Mouse (Mus musculus) hindbrain, embryonic 15.5 days (tissue): Measurements from ENCODE around the gene Nmrk2. TPM values are rescaled to one million over a fixed set of nuclear protein-coding genes. Genes with fewer than 3 reads are reported as not detected.
A peak's percentile ranks its signal among the peaks of the same experiment; 100 is the strongest.
"Not testable (repeated sequence)": the region's sequence is repeated elsewhere in the genome, so short reads cannot be mapped to it uniquely, and the experiment has no call there.

Experiments
- ATAC-seq: fragments of 200-750 bp; cut with Nextera tagmentation; 2 replicates; pipeline ENCODE4 v1.8.0; 2017; ENCODE audit warnings: low read depth, moderate number of reproducible peaks, moderate TSS enrichment; ENCODE audit not compliant: low FRiP score
- H3K27ac ChIP-seq: fragments of 300-500 bp; sonication (generic); replicated peaks from 2 replicates; pipeline ENCODE4 v1.5.1; 2015; ENCODE audit warnings: mild to moderate bottlenecking, inconsistent platforms
- H3K27me3 ChIP-seq: fragments of 300-500 bp; sonication (generic); 2 replicates; pipeline ENCODE4 v1.6.1; 2015; ENCODE audit warnings: control low read depth, inconsistent platforms
- H3K36me3 ChIP-seq: fragments of 300-500 bp; sonication (generic); 2 replicates; pipeline ENCODE4 v1.6.1; 2015; ENCODE audit warnings: control low read depth, inconsistent platforms
- H3K4me1 ChIP-seq: fragments of 300-500 bp; sonication (generic); replicated peaks from 2 replicates; pipeline ENCODE4 v1.6.1; 2015; ENCODE audit warnings: control low read depth, inconsistent platforms
- H3K4me2 ChIP-seq: fragments of 300-500 bp; sonication (generic); 2 replicates; pipeline ENCODE4 v1.6.1; 2015; ENCODE audit warnings: moderate library complexity, mild to moderate bottlenecking, inconsistent platforms
- H3K4me3 ChIP-seq: fragments of 300-500 bp; sonication (generic); 2 replicates; pipeline ENCODE4 v1.5.1; 2015; ENCODE audit warnings: mild to moderate bottlenecking, inconsistent platforms
- H3K9ac ChIP-seq: fragments of 300-500 bp; sonication (generic); 2 replicates; pipeline ENCODE4 v1.6.1; 2015; ENCODE audit warnings: inconsistent platforms
- H3K9me3 ChIP-seq: fragments of 300-500 bp; sonication (generic); 2 replicates; pipeline ENCODE4 v1.6.1; 2016; ENCODE audit warnings: control low read depth, inconsistent platforms
- WGBS: fragments of 180-500 bp; shearing (Covaris S2); methylation state at CpG from one replicate; pipeline ENCODE4 v1.1.7; 2015; 5-methylcytosine and 5-hydroxymethylcytosine counted together
- polyA plus RNA-seq: library from polyadenylated mRNA; unstranded; fragments of >200 nt; fragmentation: Nextera tagmentation; extraction: Ambion mirVana; gene quantifications from 2 replicates; pipeline ENCODE4 v1.2.1, GENCODE M21; 2015

The Nmrk2 gene
- polyA plus RNA-seq, 1 experiment from 2014 or later: not detected

GRCm38 (mm10) chr10:81232580-81233225 lies 30.9 kb upstream of the Nmrk2 start, which contains the start of gene Zfr2:
TSS of gene Zfr2 (plus strand) at chr10:81233155.
- Histone ChIP-seq H3K27me3 (no peaks in the 10 kb centered on the region), H3K4me1 (peaks cover 46% of the 10 kb centered on the region), H3K4me2 (peak within 1 kb of the TSS; percentile 76), H3K36me3 (no peaks in the 10 kb centered on the region), H3K4me3 (peak within 1 kb of the TSS; percentile 73), H3K9me3 (no peaks in the 10 kb centered on the region), H3K9ac (peak within 1 kb of the TSS; percentile 72), H3K27ac (peak within 1 kb of the TSS; percentile 92)
- peak; percentile 79 for ATAC-seq
- WGBS: 9% methylated on average over 29 of the region's 29 CpGs

GRCm38 (mm10) chr10:81231436-81231835 lies 29.6 kb upstream of the Nmrk2 start:
- WGBS: 54% methylated on average over 7 of the region's 7 CpGs
- ATAC-seq: no peak
- peak overlapping the region; percentile 26; the same call in 1 of the 2 replicates for H3K9ac ChIP-seq
- H3K9me3 ChIP-seq: no peaks in the 10 kb centered on the region
- peak overlapping the region; percentile 92 for H3K27ac ChIP-seq
- peak overlapping the region; percentile 83 for H3K4me2 ChIP-seq
- no peaks in the 10 kb centered on the region for H3K36me3 ChIP-seq
- peak overlapping the region; percentile 71 for H3K4me3 ChIP-seq
- peaks cover 51% of the 10 kb centered on the region for H3K4me1 ChIP-seq
- no peaks in the 10 kb centered on the region for H3K27me3 ChIP-seq

DNA sequence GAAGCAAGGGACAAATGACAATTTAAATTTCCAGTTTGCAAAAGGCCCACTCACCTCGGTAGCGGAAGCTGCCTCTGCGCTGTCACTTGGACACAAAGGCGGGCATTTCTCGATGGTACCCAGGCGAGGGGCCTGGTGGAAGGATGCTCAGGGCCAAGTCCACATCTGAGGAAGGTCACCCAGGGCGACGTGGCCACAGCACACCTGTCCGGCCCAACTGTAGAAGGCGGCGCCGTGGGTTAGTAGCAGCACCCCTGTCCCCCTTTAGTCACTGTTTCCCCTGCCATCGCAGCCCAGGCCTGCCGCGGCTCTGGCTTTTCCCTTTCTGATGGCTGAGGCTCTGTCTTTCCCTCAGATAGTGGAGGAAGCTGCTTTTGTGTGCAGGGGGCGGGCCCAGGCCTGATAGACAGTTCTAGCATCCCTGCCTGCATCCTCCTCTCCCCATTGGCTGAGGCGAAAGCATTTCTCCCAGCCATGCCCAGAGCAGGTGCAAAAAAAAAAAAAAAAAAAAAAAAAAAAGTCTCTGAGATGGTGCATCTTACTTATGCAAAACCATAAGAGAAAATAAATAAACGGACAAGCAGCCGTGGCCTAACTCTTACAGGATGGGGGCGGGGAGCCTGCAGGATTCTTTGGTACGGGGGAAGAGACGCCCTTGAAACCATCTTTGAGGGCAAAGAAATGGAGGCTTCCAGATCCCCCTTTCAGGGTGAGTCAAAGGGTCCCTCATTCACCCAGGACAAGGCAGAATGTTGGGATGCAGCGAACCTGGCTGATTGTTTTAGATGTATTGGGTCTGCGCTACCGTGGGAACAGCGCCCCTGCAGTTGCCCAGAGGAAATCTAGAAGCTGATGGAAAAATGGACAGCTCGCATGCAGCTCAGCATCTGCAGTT lies 28.8 kb upstream of the Nmrk2 start, which contains the start of gene Atcay:
Atcay (minus strand) TSS at position 396 of the 895 bp plus-strand sequence.
- 4% methylated on average over 27 of the region's 27 CpGs for WGBS
- no peaks in the 10 kb centered on the region for H3K27me3 ChIP-seq
- no peaks in the 10 kb centered on the region for H3K36me3 ChIP-seq
- peak; percentile 90 for ATAC-seq
- peak within 1 kb of the TSS; percentile 83 for H3K4me2 ChIP-seq
- H3K9ac ChIP-seq: peak within 1 kb of the TSS; percentile 85
- peaks cover 51% of the 10 kb centered on the region for H3K4me1 ChIP-seq
- H3K4me3 ChIP-seq: peak within 1 kb of the TSS; percentile 71
- H3K27ac ChIP-seq: peak within 1 kb of the TSS; percentile 92
- H3K9me3 ChIP-seq: no peaks in the 10 kb centered on the region

GRCm38 (mm10) chr10:81229735-81230437 lies 28.0 kb upstream of the Nmrk2 start:
- 0 out of 2 replicates have a peak, but pooled peaks have one; percentile 23 for ATAC-seq
- Histone ChIP-seq H3K9ac (peak overlapping the region; percentile 85), H3K4me1 (peaks cover 51% of the 10 kb centered on the region), H3K27me3 (no peaks in the 10 kb centered on the region), H3K4me3 (peak overlapping the region; percentile 71), H3K36me3 (no peaks in the 10 kb centered on the region), H3K27ac (peak overlapping the region; percentile 92), H3K4me2 (peak overlapping the region; percentile 83), H3K9me3 (no peaks in the 10 kb centered on the region)
- 5% methylated on average over 20 of the region's 20 CpGs for WGBS

GRCm38 (mm10) chr10:81223731-81224130 lies 21.9 kb upstream of the Nmrk2 start:
- ATAC-seq, H3K4me2 ChIP-seq, H3K27me3 ChIP-seq, H3K9ac ChIP-seq, H3K27ac ChIP-seq, H3K9me3 ChIP-seq, H3K4me3 ChIP-seq: not testable (repeated sequence)
- 74% methylated on average over 2 of the region's 2 CpGs for WGBS
- Histone ChIP-seq H3K36me3 (peaks cover 38% of the 10 kb centered on the region), H3K4me1 (peaks cover 15% of the 10 kb centered on the region)

- H3K36me3 ChIP-seq: peaks cover 53% of the 10 kb centered on the region
- 92% methylated on average over 5 of the region's 5 CpGs for WGBS
- no peak for ATAC-seq
Measured at GRCm38 (mm10) chr10:81221402-81222015, 19.7 kb upstream of the Nmrk2 start.

DNA sequence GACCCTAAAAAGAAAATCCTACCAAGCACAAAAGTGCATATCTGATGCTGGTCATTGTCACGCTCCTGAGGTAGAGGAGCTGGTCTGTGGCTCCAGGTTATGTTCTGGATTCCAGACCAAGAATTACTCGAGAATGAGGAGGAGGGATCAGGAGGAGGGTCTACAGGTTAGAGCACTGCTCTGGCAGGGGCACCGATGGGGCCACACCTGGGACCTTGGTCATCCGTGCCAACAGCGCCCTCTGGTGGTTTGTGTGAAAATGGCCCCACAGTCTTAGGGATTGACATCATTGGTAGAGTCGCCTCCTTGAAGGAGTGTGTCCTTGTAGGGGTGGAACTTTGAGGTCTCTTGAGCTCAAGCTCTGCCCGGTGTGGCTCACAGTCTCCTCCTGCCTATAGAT lies 16.1 kb upstream of the Nmrk2 start:
- ATAC-seq: peak; percentile 36; the same call in 1 of the 2 replicates
- Histone ChIP-seq H3K27ac (no peak overlapping the region), H3K27me3 (no peaks in the 10 kb centered on the region), H3K4me1 (no peaks in the 10 kb centered on the region), H3K4me3 (no peak overlapping the region), H3K36me3 (peaks cover 79% of the 10 kb centered on the region), H3K9me3 (no peaks in the 10 kb centered on the region), H3K9ac (no peak overlapping the region), H3K4me2 (no peak overlapping the region)
- WGBS: 35% methylated on average over 7 of the region's 7 CpGs

More at GRCm38 (mm10) chr10:81221402-81222015, 19.7 kb upstream of the Nmrk2 start:
- no peak overlapping the region for H3K27ac ChIP-seq
- no peaks in the 10 kb centered on the region for H3K27me3 ChIP-seq
- no peak overlapping the region for H3K4me2 ChIP-seq
- no peaks in the 10 kb centered on the region for H3K4me1 ChIP-seq
- H3K9me3 ChIP-seq: no peaks in the 10 kb centered on the region
- no peak overlapping the region for H3K4me3 ChIP-seq
- H3K9ac ChIP-seq: no peak overlapping the region

- not testable (repeated sequence) for ATAC-seq, H3K9me3 ChIP-seq, H3K4me1 ChIP-seq, H3K4me2 ChIP-seq, H3K27ac ChIP-seq, H3K4me3 ChIP-seq, H3K27me3 ChIP-seq, H3K9ac ChIP-seq
- peaks cover 85% of the 10 kb centered on the region for H3K36me3 ChIP-seq
- WGBS: 24% methylated on average over 1 of the region's 1 CpGs
Measured at GRCm38 (mm10) chr10:81217267-81217666, 15.4 kb upstream of the Nmrk2 start.

- WGBS: 87% methylated on average over 6 of the region's 6 CpGs
- H3K4me2 ChIP-seq: no peak overlapping the region
- H3K9ac ChIP-seq: no peak overlapping the region
- no peak overlapping the region for H3K27ac ChIP-seq
- peaks cover 85% of the 10 kb centered on the region for H3K36me3 ChIP-seq
- H3K9me3 ChIP-seq: no peaks in the 10 kb centered on the region
- H3K27me3 ChIP-seq: no peaks in the 10 kb centered on the region
- H3K4me3 ChIP-seq: no peak overlapping the region
- H3K4me1 ChIP-seq: no peaks in the 10 kb centered on the region
- ATAC-seq: no peak
Measured at GRCm38 (mm10) chr10:81216810-81217209, 15.0 kb upstream of the Nmrk2 start.

DNA sequence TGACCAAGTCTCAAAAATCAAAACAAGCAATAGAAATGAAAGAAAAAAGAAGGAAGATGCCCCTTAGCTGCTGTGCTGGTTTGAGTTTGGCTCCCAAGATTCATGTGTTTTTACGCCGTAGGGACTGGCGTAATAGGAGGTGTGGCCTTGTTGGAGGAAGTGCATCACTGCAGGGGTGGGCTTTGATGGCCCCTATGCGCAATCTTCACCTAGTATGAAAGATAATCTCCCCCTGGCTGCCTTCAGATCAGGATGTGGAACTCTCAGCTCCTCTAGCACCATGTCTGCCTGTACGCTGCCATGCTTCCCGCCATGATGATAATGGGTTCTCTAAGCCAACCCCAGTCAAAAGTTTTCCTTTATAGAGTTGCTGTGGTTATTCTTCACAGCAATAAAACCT lies 14.4 kb upstream of the Nmrk2 start:
- 92% methylated on average over 6 of the region's 6 CpGs for WGBS
- peaks cover 86% of the 10 kb centered on the region for H3K36me3 ChIP-seq
- no peaks in the 10 kb centered on the region for H3K4me1 ChIP-seq
- no peaks in the 10 kb centered on the region for H3K9me3 ChIP-seq
- no peaks in the 10 kb centered on the region for H3K27me3 ChIP-seq
- no peak overlapping the region for H3K4me3 ChIP-seq
- H3K4me2 ChIP-seq: no peak overlapping the region
- no peak overlapping the region for H3K27ac ChIP-seq
- H3K9ac ChIP-seq: no peak overlapping the region
- no peak for ATAC-seq

- no peak overlapping the region for H3K9ac ChIP-seq
- no peaks in the 10 kb centered on the region for H3K27me3 ChIP-seq
- WGBS: 97% methylated on average over 5 of the region's 5 CpGs
- H3K4me2 ChIP-seq: no peak overlapping the region
- H3K4me1 ChIP-seq: no peaks in the 10 kb centered on the region
- no peak overlapping the region for H3K4me3 ChIP-seq
- H3K27ac ChIP-seq: no peak overlapping the region
- ATAC-seq: no peak
- H3K9me3 ChIP-seq: no peaks in the 10 kb centered on the region
- H3K36me3 ChIP-seq: peaks cover 91% of the 10 kb centered on the region
Measured at GRCm38 (mm10) chr10:81210154-81210553, 8.3 kb upstream of the Nmrk2 start.
